Mouse (Mus musculus): ENCODE measurements around the gene Tmem59l.
A peak's percentile ranks its signal among the peaks of the same experiment; 100 is the strongest.

Gene Tmem59l

GRCm38 (mm10) chr8:70459636-70460035, 27.5 kb downstream of the Tmem59l start:
- no peak for DNase-seq

GRCm38 (mm10) chr8:70458462-70458861, 28.7 kb downstream of the Tmem59l start:
- no peak for DNase-seq

- no peak for DNase-seq
These were observed 29.3 kb downstream of the Tmem59l start for GRCm38 (mm10) chr8:70457882-70458281.

- no peak for DNase-seq
These were observed 30.2 kb downstream of the Tmem59l start for GRCm38 (mm10) chr8:70456996-70457395.

GRCm38 (mm10) chr8:70453852-70454251, 33.3 kb downstream of the Tmem59l start:
- no peak for DNase-seq

- no peak for DNase-seq
These were observed 34.8 kb downstream of the Tmem59l start for GRCm38 (mm10) chr8:70452196-70452966.

- no peak for DNase-seq
These were observed 39.3 kb downstream of the Tmem59l start for GRCm38 (mm10) chr8:70447639-70448420.

GRCm38 (mm10) chr8:70445988-70446387, 41.2 kb downstream of the Tmem59l start:
- no peak for DNase-seq

GRCm38 (mm10) chr8:70443326-70443725, 43.8 kb downstream of the Tmem59l start:
- DNase-seq, result no peak

GRCm38 (mm10) chr8:70441565-70441964, 45.6 kb downstream of the Tmem59l start:
- DNase-seq, result no peak

- no peak for DNase-seq
These were observed 46.9 kb downstream of the Tmem59l start for GRCm38 (mm10) chr8:70440246-70440645.

GRCm38 (mm10) chr8:70439848-70440179, 47.3 kb downstream of the Tmem59l start:
- no peak for DNase-seq

GRCm38 (mm10) chr8:70439055-70439847, 47.9 kb downstream of the Tmem59l start, which contains the start of gene Crtc1:
Crtc1 (minus strand) TSS chr8:70439579.
- peak; percentile 98 for DNase-seq

- DNase-seq, result no peak
These were observed 48.7 kb downstream of the Tmem59l start for GRCm38 (mm10) chr8:70438423-70438822.

GRCm38 (mm10) chr8:70435156-70435555, 52.0 kb downstream of the Tmem59l start:
- no peak for DNase-seq
